Mouse (Mus musculus) limb, embryonic 14.5 days (tissue): ENCODE data around the gene Gm10197. TPM values are rescaled to one million over a fixed set of nuclear protein-coding genes. Genes with fewer than 3 reads are reported as not detected.

Experiments
- ATAC-seq: fragments of 200-750 bp; cut with Nextera tagmentation; 2 replicates; pipeline ENCODE4 v1.8.0; 2017; ENCODE audit warnings: low read depth, moderate number of reproducible peaks, moderate TSS enrichment; ENCODE audit not compliant: low FRiP score
- DNase-seq: peaks from one replicate; pipeline ENCODE4 v3.0.0-alpha.2; 2015; ENCODE audit warnings: low spot score
- H3K27ac ChIP-seq: fragments of 300-500 bp; sonication (generic); replicated peaks from 2 replicates; pipeline ENCODE4 v1.5.1; 2014; ENCODE audit warnings: low read depth, mild to moderate bottlenecking, low read length, moderate library complexity, mixed read lengths
- H3K27me3 ChIP-seq: fragments of 300-500 bp; sonication (generic); 2 replicates; pipeline ENCODE4 v1.6.1; 2014; ENCODE audit warnings: low read length, mixed read lengths; ENCODE audit not compliant: control insufficient read depth, insufficient read depth
- H3K36me3 ChIP-seq: fragments of 300-500 bp; sonication (generic); 2 replicates; pipeline ENCODE4 v1.6.1; 2014; ENCODE audit warnings: mild to moderate bottlenecking, low read length, moderate library complexity, mixed read lengths; ENCODE audit not compliant: control insufficient read depth, insufficient read depth
- H3K4me1 ChIP-seq: fragments of 300-500 bp; sonication (generic); 2 replicates; pipeline ENCODE4 v1.6.1; 2014; ENCODE audit warnings: antibody characterized with exemption, low read length, mixed read lengths; ENCODE audit not compliant: control insufficient read depth, insufficient read depth
- H3K4me2 ChIP-seq: fragments of 300-500 bp; sonication (generic); replicated peaks from 2 replicates; pipeline ENCODE4 v1.6.1; 2014; ENCODE audit warnings: low read depth, mild to moderate bottlenecking, low read length, moderate library complexity; ENCODE audit not compliant: severe bottlenecking
- H3K4me3 ChIP-seq: fragments of 300-500 bp; sonication (generic); replicated peaks from 2 replicates; pipeline ENCODE4 v1.5.1; 2014; ENCODE audit warnings: low read length
- H3K9ac ChIP-seq: fragments of 300-500 bp; sonication (generic); 2 replicates; pipeline ENCODE4 v1.6.1; 2014; ENCODE audit warnings: mild to moderate bottlenecking, low read depth, low read length, moderate library complexity; ENCODE audit not compliant: severe bottlenecking
- H3K9me3 ChIP-seq: fragments of 300-500 bp; sonication (generic); 2 replicates; pipeline ENCODE4 v1.6.1; 2016; ENCODE audit warnings: low read length; ENCODE audit not compliant: control insufficient read depth
- POLR2A ChIP-seq: fragments of 200-500 bp; IDR thresholded peaks from 2 replicates; pipeline ENCODE4 v1.8.0; 2012; ENCODE audit warnings: inconsistent platforms, mild to moderate bottlenecking, moderate library complexity, borderline replicate concordance; ENCODE audit not compliant: insufficient read depth, insufficient read length; ENCODE audit errors: extremely low read depth
- WGBS: fragments of 180-500 bp; shearing (Covaris S2); extraction: QIAGEN DNeasy Blood & Tissue Kit; methylation state at CpG from one replicate; pipeline ENCODE4 v1.1.7; 2014; 5-methylcytosine and 5-hydroxymethylcytosine counted together
- polyA plus RNA-seq, 2 experiments: library from polyadenylated mRNA; depleted of rRNA in 1 of 2; stranded (reverse) in 1 of 2; unstranded in 1 of 2; fragments of >200 nt; fragmentation: Nextera tagmentation in 1 of 2; extraction: Ambion mirVana in 1 of 2; gene quantifications; 2 replicates each; pipeline versions ENCODE4 v1.2.1 to v1.2.3; 2012 to 2014

Gene Gm10197
- polyA plus RNA-seq, 2 experiments = not detected

DNA sequence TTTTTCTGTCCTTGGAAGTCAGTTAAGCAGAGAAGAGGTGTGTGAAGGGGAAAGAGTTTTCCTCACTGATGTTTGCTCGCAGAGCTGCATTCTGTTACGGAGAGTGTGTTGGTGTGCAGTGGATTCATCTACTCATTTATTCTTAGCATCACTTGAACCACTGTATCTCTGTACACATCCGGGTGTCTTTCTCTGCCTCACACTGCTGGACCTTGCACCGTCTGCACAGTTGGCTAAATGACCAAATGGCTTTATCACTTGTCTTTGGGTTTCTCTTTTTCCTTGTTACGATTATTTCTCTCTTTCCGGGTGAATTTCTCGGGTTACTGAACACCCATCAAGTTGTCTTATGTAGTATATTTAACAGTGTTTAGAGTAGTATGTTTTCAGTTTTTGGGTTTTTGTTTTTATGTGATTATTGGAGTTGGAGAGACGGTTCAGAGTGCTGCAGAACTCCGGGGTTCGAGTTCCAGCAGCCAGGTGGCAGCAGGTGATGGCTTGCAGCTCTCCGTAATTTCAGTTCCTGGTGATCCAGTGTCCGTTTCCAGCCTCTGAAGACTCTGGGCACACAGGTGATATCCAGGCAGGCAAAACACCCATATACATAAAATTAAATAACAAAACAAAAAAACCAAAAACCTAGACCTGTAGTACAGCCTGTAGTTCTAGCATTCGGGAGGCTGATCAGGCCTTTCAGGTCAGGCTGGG, 28.2 kb downstream of the Gm10197 start:
- H3K27ac ChIP-seq = no peak overlapping the region
- TF ChIP-seq POLR2A = no peak
- peaks cover 19% of the 10 kb centered on the region for H3K4me1 ChIP-seq
- no peak for ATAC-seq
- WGBS = 84% methylated on average over 13 of the region's 13 CpGs
- DNase-seq = no peak
- no peak overlapping the region for H3K9ac ChIP-seq
- H3K9me3 ChIP-seq = no peaks in the 10 kb centered on the region
- peaks cover 9% of the 10 kb centered on the region for H3K36me3 ChIP-seq
- H3K4me3 ChIP-seq = no peak overlapping the region
- H3K27me3 ChIP-seq = no peaks in the 10 kb centered on the region
- H3K4me2 ChIP-seq = no peak overlapping the region

DNA sequence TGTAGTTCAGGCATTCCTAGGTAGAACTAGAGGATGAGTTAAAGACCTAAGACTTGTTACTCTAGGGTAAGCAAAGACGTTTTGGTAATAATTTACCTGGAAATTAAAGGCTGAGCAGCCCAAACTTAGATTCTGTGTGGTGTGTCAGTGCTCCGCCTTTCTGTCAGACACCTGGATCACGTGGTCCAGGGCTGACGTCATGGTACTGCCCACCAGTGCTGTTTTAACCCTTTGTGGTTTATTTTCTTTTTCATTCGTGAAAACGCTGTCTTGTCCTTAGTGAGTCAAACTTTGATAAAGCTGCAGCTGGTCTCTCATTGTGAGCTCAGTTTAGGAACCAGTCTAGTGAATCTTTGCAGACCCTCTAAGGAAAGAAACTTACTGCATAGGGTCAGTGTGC, 31.1 kb downstream of the Gm10197 start:
- H3K27ac ChIP-seq = no peak overlapping the region
- no peak overlapping the region for H3K4me2 ChIP-seq
- ATAC-seq = no peak
- H3K36me3 ChIP-seq = peaks cover 19% of the 10 kb centered on the region
- 21% methylated on average over 6 of the region's 6 CpGs for WGBS
- no peak overlapping the region for H3K9ac ChIP-seq
- peaks cover 13% of the 10 kb centered on the region for H3K4me1 ChIP-seq
- no peaks in the 10 kb centered on the region for H3K27me3 ChIP-seq
- TF ChIP-seq POLR2A = no peak
- 0 out of 2 replicates have a peak, but pooled peaks cover 5% of the 10 kb centered on the region for H3K9me3 ChIP-seq
- DNase-seq = no peak
- no peak overlapping the region for H3K4me3 ChIP-seq

DNA sequence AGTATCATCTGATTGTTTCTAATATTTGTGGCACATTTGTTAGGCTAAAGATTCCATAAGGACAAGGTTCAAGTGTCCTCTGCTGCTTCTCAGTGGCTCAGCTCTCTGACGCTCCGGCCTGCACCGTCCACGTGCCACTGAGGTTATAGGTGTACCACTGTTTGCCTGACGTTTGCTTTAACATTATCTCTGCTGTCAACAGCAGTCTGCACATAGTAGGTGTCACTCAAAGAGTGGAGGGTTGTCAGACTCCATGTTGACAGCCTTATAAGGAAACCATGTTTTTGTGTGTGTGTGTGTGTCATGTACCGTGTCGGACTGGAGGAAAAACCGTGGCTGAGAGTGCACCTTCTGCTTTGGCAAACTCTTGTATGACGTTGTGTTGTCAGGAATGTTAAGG, 36.3 kb downstream of the Gm10197 start:
- Histone ChIP-seq H3K27me3 (no peaks in the 10 kb centered on the region), H3K9ac (no peak overlapping the region), H3K36me3 (peaks cover 40% of the 10 kb centered on the region), H3K9me3 (0 out of 2 replicates have a peak, but pooled peaks cover 5% of the 10 kb centered on the region), H3K27ac (no peak overlapping the region), H3K4me1 (peaks cover 7% of the 10 kb centered on the region; the same call in 1 of the 2 replicates), H3K4me3 (no peak overlapping the region), H3K4me2 (no peak overlapping the region)
- ATAC-seq (no peak), DNase-seq (no peak)
- 92% methylated on average over 9 of the region's 9 CpGs for WGBS
- no peak for TF ChIP-seq POLR2A

DNA sequence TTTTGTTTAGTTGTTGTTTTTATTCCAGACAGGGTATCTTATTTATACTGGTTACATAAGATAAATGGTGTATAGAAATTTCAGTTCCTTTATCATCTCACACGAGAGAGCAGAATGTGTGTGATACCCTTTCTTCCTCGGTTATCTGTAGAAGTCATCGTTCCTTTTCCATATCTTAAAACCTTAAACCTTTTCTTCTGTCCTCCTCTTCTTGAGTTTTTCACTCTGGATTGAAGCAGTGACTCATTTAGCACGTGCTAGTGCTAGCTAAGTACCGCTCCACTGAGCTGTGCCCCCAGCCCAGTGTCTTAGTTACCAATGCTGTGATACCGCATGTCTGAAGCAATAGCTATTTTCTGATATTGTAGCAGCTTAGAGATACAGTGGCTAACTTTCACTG, 37.8 kb downstream of the Gm10197 start:
- Histone ChIP-seq H3K9me3 (0 out of 2 replicates have a peak, but pooled peaks cover 5% of the 10 kb centered on the region), H3K9ac (no peak overlapping the region), H3K4me2 (no peak overlapping the region), H3K4me1 (peaks cover 9% of the 10 kb centered on the region; the same call in 1 of the 2 replicates), H3K27me3 (no peaks in the 10 kb centered on the region), H3K27ac (no peak overlapping the region), H3K4me3 (no peak overlapping the region), H3K36me3 (peaks cover 39% of the 10 kb centered on the region)
- WGBS = 93% methylated on average over 6 of the region's 6 CpGs
- ATAC-seq = no peak
- TF ChIP-seq POLR2A = no peak
- DNase-seq = no peak

DNA sequence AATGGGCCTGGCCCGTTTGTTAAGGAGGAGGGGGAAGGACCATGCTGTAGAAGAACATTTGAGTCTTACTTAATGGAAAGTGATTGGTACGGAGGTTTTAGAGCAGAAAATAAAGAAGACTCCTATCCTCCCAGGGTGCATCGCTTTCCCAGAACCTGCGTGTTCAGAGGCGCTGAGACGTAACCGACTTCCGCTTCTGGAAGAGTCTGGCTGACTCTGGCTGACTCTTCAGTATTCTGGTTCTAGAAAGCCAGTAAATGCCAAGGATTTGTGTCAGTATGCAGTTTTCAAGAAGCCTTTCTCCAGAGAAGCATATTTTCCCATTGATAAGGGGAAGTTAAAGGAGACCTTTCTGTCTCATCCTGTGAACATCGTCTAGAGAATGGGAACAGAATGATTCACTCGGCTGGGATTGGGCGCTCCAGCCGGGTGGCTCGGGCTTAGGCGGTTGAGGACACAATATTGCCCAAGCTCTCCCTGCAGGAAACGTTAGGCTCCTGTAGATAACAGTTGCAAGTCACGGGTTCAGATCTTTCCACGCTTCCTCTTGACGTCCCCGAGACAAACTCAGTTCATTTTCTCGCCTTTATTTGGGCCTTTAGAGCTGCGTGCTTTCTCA, 39.6 kb downstream of the Gm10197 start:
- Histone ChIP-seq H3K27me3 (no peaks in the 10 kb centered on the region), H3K4me2 (no peak overlapping the region), H3K4me1 (peaks cover 9% of the 10 kb centered on the region; the same call in 1 of the 2 replicates), H3K4me3 (no peak overlapping the region), H3K9ac (no peak overlapping the region), H3K27ac (no peak overlapping the region), H3K9me3 (no peaks in the 10 kb centered on the region), H3K36me3 (peaks cover 22% of the 10 kb centered on the region)
- DNase-seq (no peak), ATAC-seq (no peak)
- WGBS = 94% methylated on average over 21 of the region's 21 CpGs
- no peak for TF ChIP-seq POLR2A
